Mouse (Mus musculus) stomach, postnatal 0 days (tissue): ENCODE measurements around the gene Ino80e.

Experiments
- CTCF ChIP-seq: IDR thresholded peaks from 2 replicates; pipeline ENCODE4 v1.5.1; 2016; ENCODE audit warnings: antibody characterized with exemption, low read depth, mild to moderate bottlenecking, moderate library complexity
- EP300 ChIP-seq: optimal IDR thresholded peaks from 2 replicates; pipeline ENCODE3; 2016; ENCODE audit warnings: antibody characterized with exemption

DNA sequence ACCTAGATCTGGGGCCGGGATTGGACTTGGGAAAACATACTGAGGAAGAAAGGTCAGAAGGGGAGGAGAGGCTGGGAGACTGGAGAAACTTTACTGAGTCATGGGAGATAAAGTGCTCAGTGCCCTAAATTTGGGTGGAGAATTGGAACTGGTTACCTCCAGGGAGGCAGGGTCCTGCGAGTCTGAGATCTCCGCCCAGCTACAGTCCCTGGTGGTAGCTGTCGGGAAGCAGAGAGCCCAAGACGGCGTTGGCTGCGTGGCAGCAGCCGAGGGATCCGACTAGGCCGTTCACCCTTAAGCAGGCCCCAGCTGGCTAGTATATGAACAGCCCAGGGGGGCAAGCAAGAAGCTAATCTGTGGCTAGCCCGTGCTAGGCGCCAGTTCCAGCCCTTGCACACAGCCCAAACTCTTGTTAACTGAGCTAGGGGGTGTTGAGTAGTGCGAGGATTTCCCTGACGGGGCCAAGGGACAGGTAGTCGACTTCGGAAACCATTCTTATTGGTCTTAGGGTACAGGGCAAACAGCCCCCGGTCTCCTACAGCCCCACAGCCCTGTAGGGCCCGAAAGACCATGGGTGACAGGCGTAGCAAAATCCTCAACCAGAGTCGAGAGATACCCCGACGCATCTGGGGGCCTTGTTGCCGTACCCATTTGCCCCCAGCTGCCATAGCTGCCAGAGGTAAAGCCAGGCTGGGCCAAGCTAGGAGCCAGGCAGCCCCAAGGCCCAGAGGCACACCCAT is 7.8 kb upstream of the Ino80e start:
- TF ChIP-seq EP300 (no peak), CTCF (no peak)
